In the genomic region with DNA sequence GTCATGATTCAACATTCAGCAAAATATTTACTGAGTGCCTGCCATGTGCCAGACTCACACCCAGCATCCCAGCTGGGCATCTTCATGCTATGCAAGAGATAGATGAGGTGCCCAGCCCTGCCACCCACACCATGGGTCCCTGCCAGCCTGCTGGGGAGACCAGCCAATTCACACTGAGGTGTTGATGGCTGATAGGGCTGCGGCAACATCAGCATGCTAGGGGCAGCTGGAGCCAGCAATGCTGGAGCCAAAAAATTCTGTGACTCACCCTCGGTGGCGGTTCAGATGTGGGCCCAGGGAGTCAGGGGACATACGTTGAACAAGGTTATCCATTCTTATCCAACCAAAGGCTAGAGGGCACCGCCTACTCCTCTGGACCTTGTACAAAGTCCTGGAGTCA, we compare ENCODE assay signal across 11 mouse cellular contexts. TPM values are rescaled to one million over a fixed set of nuclear protein-coding genes. Genes with fewer than 3 reads are reported as not detected.
A peak's percentile ranks its signal among the peaks of the same experiment; 100 is the strongest.
DNase-seq lines count a peak whose midpoint lies in the region; ATAC-seq lines count a peak whose summit lies in the region.
"Had no signal": no experiment of that assay in that cellular context is flagged by ENCODE, and none has a peak within 500 bp of the region (broad histone marks: within the 10 kb centered on the region; RNA-seq: fewer than 3 reads in every experiment).

No protein-coding gene starts in this region.

- DNase-seq in lung, postnatal 36 days, result no peak
- DNase-seq in gastrocnemius, postnatal 14 days, result peak; percentile 66
- DNase-seq in layer of hippocampus, adult 9-11 months, result peak; percentile 86
- peak; percentile 76 to 83 for DNase-seq in right cerebral cortex, postnatal 10 days (ENCODE audit: low spot score in 2 of 2)
- DNase-seq in thymus, postnatal 10 days (ENCODE audit: low spot score in 2 of 2), result no peak
- no peak for DNase-seq in thymus, postnatal 0 days (ENCODE audit: low spot score)
- no peak for DNase-seq in urinary bladder, postnatal 25 days (ENCODE audit: low spot score)

- no peak overlapping the region for H3K4me3 ChIP-seq in lung, embryonic 16.5 days (ENCODE audit: low read length)

- H3K9me3 ChIP-seq in lung, embryonic 16.5 days (ENCODE audit: control insufficient read depth, low read length), result no peaks in the 10 kb centered on the region

- intact Hi-C loops in gastrocnemius, postnatal 14 days (cut with DNase I; ENCODE audit: low total_unique reads), result no loop called here

- 37% methylated on average over 5 of the region's 5 CpGs for WGBS in lung, embryonic 16.5 days

- no peak overlapping the region for H3K27ac ChIP-seq in lung, embryonic 16.5 days (ENCODE audit: low read length)

- peak; percentile 59 for ATAC-seq in lung, embryonic 16.5 days (ENCODE audit: low read depth)

- H3K4me2 ChIP-seq in lung, embryonic 16.5 days (ENCODE audit: low read depth, low read length), result no peak overlapping the region

- H3K9ac ChIP-seq in lung, embryonic 16.5 days (ENCODE audit: low read length), result no peak overlapping the region

- no peaks in the 10 kb centered on the region for H3K36me3 ChIP-seq in lung, embryonic 16.5 days (ENCODE audit: control insufficient read depth, insufficient read depth, low read length)

- H3K4me1 ChIP-seq in lung, embryonic 16.5 days (replicated peaks; ENCODE audit: control insufficient read depth, insufficient read depth, low read length), result peaks cover 10% of the 10 kb centered on the region; the same call in 1 of the 2 replicates

- H3K27me3 ChIP-seq in lung, embryonic 16.5 days (ENCODE audit: control insufficient read depth, insufficient read depth, low read depth, low read length), result no peaks in the 10 kb centered on the region

RNA-seq across cellular contexts. Expression of a gene that starts 2.5 kb away (rescaled TPM):
- 1.1 and 1.5 TPM in 2 replicates for polyA plus RNA-seq in lung, embryonic 16.5 days (2015; fragmentation: Nextera tagmentation; extraction: Ambion mirVana)
- total RNA-seq in gastrocnemius, postnatal 14 days (2021), result not detected
- 0.22 and 0.70 TPM in 2 replicates for polyA plus RNA-seq in thymus, postnatal 0 days (2015; fragmentation: Nextera tagmentation; extraction: Ambion mirVana)
- polyA plus RNA-seq: liver, embryonic 16.5 days had no signal

RNA-seq across cellular contexts. Expression of a gene that starts 20.0 kb away (rescaled TPM):
- 0.14 TPM in 1 of 2 replicates, not detected in the other for polyA plus RNA-seq in lung, embryonic 16.5 days (2015; fragmentation: Nextera tagmentation; extraction: Ambion mirVana)
- total RNA-seq in gastrocnemius, postnatal 14 days (2021), result not detected
- polyA plus RNA-seq in thymus, postnatal 0 days (2015; fragmentation: Nextera tagmentation; extraction: Ambion mirVana), result 0.65 and 0.77 TPM in 2 replicates
- polyA plus RNA-seq: embryonic facial prominence, embryonic 11.5 days had no signal

RNA-seq across cellular contexts. Expression of a gene that starts 37.5 kb away (rescaled TPM):
- 0.11 and 0.28 TPM in 2 replicates for polyA plus RNA-seq in lung, embryonic 16.5 days (2015; fragmentation: Nextera tagmentation; extraction: Ambion mirVana)
- total RNA-seq in gastrocnemius, postnatal 14 days (2021), result not detected
- polyA plus RNA-seq in thymus, postnatal 0 days (2015; fragmentation: Nextera tagmentation; extraction: Ambion mirVana), result 0.93 and 2.4 TPM in 2 replicates
- polyA plus RNA-seq: embryonic facial prominence, embryonic 11.5 days; liver, embryonic 16.5 days had no signal

RNA-seq across cellular contexts. Expression of a gene that starts 45.3 kb away (rescaled TPM):
- polyA plus RNA-seq in lung, embryonic 16.5 days (2015; fragmentation: Nextera tagmentation; extraction: Ambion mirVana), result not detected in 2 replicates
- total RNA-seq in gastrocnemius, postnatal 14 days (2021), result not detected
- polyA plus RNA-seq in thymus, postnatal 0 days (2015; fragmentation: Nextera tagmentation; extraction: Ambion mirVana), result 2.8 and 3.9 TPM in 2 replicates
- polyA plus RNA-seq: embryonic facial prominence, embryonic 11.5 days; liver, embryonic 16.5 days; stomach, embryonic 16.5 days had no signal

RNA-seq across cellular contexts. Expression of a gene that starts 58.9 kb away (rescaled TPM):
- not detected in 2 replicates for polyA plus RNA-seq in lung, embryonic 16.5 days (2015; fragmentation: Nextera tagmentation; extraction: Ambion mirVana)
- not detected for total RNA-seq in gastrocnemius, postnatal 14 days (2021)
- 1.6 and 1.8 TPM in 2 replicates for polyA plus RNA-seq in thymus, postnatal 0 days (2015; fragmentation: Nextera tagmentation; extraction: Ambion mirVana)
- polyA plus RNA-seq: embryonic facial prominence, embryonic 11.5 days; liver, embryonic 16.5 days; stomach, embryonic 16.5 days had no signal

Comparison
In these comparisons a context has a peak if more than half of its experiments do, and no peak if none do; other contexts are left out.
1. DNase-seq: peak in gastrocnemius, postnatal 14 days (single experiment), layer of hippocampus, adult 9-11 months (single experiment) and right cerebral cortex, postnatal 10 days (2 of 2); none in lung, postnatal 36 days (single experiment), thymus, postnatal 10 days (0 of 2), thymus, postnatal 0 days (single experiment) and urinary bladder, postnatal 25 days (single experiment).